Mouse (Mus musculus) CD4-positive helper T cell, adult 2 months (primary cell): ENCODE results near the gene Elfn1.
A peak's percentile ranks its signal among the peaks of the same experiment; 100 is the strongest.

Experiments
- DNase-seq: peaks from one replicate; pipeline ENCODE4 v3.0.0-alpha.2; 2012; ENCODE audit warnings: low read depth, missing footprints, low spot score

The Elfn1 gene

DNA sequence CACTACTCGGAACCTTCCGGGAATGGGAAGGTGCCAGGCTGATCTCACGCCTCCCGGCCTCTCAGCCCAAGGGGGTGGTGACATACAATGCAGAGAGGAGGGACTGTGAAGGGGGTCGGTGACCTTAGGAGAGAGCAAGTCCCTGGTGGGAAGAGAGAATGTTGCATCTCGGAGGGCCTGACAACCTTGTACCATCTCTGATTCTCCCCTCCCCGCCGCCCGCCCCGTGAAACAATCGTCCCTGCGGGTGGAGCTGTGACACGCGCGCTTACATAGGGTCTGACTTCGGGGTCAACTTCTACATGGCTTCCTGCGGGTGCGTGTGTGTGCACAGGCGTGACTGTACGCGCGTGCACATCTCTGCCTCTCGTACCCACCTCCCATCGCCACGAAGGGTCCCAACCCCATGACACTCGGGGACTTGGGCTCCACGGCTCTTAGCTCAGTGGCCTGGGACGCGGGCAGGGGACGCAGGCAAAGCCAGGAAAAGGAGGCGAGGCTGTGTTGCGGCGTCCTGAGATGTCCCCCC lies at the start of gene Elfn1:
Gene Elfn1 (plus strand): TSS at position 230 of the 529 bp plus-strand sequence.
- DNase-seq, result peak; percentile 17

DNA sequence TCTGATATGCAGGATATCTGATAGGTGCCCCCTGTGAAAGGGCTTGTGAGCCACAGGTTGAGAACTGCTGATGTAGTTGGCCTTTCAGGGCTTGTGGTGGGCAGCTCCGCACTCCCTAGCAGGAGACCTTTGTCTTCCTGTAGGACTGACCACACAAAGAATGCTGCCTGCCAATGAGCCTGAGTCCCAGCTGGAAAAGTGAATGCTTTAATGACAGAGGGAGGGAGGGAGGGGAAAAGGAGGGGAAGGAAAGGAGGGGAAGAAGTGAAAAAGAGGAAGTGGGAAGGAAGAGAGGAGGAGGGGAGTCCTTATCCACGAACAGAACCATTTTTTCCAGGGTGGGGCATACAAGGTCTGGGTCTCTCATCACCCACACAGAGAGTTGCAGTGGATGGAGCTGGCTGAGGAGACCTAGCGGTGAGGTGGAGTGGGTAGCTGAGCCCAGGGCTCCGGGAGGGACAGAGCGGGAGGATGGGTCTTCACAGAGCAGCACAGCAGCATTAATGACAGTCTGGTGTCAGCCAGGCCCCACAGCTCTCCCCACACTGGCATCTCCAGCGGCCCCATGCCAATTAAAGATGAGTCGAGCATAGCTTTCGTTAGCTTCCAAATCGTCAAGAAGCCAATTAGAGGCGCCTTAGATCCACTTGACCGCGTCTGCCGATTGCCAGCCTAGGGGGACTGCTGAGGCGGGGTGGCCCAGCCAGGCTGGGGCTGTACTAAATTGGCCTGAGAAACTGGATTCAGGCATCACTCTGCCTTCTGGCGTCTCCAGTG lies 47.2 kb upstream of the Elfn1 start:
- no peak for DNase-seq

DNA sequence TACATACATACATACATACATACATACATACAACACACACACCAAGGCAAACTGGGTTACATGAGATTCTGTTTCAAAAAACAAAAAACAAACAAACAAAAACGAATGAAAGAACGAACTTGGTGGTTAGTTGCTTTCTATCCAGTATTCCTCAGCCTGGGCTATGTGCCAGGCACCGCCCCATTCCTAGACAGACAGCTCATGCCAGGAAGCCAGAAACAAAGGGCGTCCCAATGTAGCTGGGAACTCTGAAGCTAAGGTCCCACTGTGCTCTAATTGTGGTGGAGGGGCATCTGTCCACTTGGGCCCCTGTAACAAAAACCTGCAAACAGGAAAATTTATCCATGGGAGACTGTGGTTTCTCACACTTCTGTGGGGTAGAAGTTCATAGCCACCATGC lies 45.0 kb upstream of the Elfn1 start:
- no peak for DNase-seq

DNA sequence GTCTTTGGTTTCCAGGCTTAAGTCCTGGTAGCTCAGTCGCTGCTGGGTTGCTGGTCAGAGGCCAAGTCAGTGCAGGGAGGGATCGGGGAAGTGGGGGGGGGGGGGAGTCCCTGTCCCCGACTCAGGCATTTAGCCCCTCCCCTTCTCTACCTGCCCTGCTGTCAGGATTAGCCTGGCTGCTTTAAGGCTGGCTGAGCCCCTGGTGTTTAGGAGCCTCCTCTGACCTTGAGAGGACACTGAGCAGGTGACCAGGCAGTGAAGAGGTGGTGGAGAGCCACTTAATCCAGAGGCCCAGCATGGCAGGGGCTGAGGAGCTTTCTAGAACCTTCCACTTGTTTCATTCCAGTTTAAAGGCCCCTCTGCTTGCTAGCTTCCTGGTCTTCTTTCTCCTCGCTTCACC lies 36.9 kb upstream of the Elfn1 start:
- no peak for DNase-seq

DNA sequence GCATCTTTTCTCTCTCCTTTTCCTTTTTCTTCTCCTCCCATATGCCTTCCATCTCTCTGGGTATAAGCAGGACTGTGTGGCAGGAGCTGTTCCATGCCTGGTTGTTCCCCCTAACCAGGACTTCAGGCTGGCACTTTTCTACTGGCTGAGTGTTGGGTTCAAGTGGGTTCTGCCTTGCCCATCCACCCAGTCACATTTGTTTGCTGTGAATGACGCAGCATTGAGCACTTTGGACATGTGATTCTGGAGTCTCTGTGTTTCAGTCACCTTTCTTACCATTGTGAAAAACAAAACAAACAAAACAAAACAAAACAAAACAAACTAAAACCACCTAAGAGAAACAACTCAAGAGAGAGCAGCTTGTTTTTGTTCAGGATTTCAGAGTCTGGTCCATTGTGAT lies 36.2 kb upstream of the Elfn1 start:
- DNase-seq, result no peak

DNA sequence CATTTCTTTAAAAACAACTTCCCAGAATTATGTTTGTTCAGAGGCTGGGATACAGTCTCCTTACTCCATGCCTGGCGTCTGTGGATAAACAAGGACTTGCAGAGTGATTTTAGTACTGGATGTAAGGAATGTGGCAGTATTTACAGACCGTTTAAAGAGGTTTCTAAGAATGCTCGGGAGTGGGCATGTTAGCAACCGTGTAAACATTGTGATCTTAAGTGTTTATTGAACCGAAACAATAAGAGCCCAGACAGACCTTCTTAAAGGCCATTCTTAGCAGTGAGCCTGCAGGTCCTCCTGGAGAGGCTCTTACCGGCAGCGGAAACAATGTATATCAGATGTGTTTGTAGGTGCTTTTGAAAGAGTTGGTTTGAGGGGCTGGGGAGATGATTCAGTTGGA lies 30.2 kb upstream of the Elfn1 start:
- DNase-seq, result no peak

DNA sequence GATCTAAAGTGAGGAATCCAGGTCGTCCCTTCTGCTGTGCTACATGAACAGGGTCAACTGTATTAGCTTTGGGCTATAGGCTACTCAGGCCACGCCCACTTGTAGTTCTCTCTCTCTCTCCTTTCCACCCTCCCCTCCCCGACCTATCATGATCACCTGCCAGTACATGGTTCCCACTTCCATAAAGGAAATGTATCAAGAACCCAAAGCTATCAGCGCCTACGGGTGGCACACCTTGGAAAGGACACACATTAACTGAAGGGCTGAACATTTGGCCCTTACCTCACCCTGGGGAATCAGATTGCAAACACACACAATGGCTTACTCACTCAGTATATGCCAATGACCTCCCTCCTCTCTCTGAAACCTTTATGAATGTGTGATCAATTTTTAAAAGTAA lies 28.0 kb upstream of the Elfn1 start:
- DNase-seq, result no peak

DNA sequence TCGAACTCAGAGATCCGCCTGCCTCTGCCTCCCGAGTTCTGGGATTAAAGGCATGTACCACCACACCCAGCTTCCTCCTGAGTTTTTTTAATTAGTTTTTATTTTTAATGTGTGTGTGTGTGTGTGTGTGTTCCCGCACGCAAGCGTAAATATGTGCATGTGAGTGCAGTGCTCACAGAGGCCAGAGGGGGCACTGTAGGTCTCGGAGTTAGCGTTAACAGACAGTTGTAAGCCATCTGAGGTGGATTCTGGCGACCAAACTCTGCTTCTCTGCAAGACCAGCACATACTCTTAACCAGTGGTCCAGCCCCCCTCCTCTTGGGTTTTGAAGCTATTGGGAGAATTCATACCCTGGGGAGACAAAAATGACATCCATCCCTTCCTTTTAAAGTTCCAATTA lies 26.6 kb upstream of the Elfn1 start:
- no peak for DNase-seq

DNA sequence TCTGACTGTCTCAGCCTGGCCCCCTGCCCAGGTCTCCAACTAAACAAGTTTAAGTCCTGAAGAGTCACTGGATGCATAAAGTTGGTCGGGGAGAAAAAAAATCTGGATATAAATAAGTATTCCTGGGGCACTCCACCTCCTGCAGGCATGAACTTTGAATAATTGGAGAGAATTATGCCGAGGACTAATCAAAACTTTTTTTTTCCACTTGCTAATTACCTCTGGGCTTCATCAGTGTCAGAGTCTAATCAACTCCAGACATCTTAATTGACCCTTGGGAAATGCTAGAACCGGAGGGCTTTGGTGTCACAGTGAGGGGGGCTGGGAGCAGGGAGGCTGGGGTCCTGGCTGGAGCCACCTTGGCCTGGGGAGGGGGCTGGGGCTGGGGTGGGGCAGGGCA lies 19.1 kb upstream of the Elfn1 start:
- no peak for DNase-seq

DNA sequence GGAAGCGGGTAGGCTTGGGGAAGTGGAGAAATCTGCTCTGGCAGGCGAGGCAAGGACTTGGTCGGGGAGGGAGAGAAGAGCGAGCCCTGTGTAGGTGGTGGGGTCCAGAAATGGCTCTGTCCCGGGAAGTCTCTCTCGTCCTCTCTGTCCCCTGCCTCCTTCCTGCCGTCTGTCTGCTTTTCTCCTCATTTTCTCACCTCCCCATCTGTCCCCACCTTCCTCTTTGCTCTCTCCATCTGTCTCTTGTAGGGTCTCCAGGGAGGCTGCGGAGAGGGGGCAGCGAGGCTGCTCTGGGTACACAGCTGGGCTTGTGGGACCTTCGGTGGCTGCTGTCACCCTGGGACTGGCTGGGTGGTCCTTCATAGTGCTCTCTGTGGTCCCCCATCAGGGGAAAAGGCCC lies 18.4 kb upstream of the Elfn1 start:
- DNase-seq, result no peak

DNA sequence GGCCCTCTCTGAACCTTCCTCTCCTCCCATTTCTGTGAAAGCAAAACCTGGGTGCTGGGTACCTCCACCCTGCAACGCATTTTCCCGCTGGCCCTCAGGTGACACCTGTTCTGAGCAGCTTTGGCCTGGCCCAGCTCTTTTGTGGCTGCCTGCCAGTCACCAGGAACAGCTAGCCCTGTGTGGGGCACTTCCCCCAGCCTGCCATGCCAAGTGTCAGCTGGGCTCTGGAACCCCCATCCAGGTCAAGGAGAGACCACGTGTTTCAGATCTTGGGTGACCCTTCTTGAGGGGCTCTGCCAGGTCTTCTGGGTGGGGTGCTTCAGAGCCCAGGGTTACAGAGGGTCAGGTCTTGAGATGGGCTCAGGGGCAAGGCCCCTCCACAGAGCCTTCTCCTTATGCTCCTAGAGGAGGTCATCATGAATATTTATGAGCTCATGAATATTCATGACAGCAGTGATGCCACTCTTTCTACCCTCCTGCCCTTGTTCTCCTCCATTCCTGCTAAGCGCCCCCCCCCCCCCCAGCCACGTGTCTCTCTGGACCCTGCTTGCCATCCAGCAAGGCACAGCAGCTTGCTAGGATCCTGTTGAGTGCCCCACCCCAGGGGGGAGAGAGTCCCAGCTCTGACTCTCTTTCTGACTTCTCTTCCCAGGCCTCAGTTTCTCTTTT lies 15.3 kb upstream of the Elfn1 start:
- no peak for DNase-seq

DNA sequence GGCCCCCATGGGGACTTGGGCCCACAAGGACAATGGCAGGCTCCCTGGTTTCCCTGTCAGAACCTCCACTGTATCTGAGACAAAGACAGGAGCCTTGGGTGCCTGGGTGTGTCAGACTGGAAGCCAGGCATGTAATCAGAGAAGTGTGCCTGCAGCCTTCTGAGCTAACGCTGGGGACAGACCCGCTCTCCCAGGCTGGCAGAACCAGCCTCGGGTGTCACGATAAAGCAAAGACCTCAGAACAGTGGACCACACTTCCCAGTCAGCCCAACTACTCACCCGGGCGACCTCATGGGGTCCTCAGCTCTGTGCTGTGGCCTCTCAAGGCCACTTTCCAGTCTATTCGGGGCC lies 14.8 kb upstream of the Elfn1 start:
- no peak for DNase-seq

DNA sequence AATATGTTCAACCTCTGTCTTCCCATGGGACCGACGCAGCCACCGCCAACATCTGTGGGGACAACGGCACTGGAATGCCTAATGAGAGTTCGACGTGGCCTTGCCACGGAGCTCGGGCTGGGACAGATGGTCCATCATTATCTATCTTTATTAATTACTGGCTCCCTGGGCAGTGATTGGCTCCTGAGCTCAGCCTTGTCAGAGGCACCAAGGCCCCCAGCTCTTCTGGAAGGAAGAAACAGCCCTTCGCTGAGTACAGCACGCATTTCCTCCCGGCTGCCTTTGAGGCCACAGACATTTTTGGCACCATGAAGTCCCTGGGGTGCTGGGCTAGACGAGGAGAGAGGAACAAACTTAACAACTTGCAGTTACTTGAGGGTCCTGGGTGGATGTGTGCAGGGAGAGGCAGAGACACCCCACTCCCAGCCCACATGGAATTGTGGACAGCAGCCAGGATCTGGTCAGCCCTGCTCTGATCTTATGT lies 13.7 kb upstream of the Elfn1 start:
- no peak for DNase-seq

DNA sequence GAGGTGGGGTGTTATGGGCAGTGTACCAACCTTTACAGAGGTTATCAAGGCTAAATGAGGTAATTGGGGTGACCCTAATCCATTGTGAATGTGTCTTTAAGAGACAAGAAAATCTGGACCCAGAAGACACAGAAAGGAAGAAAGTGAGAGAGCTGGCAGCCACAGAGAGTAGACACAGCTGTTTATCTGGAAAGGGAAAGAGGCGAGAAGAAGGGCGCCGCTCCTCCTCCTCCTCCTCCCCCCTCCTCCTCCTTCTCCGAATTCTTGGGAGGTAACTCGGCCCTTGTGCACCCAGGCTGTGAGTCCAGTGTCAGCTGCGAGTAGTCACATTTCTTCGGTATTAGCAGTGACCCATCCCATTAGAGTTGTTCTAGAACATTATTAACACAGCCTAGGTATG lies 8.7 kb upstream of the Elfn1 start:
- DNase-seq, result no peak

DNA sequence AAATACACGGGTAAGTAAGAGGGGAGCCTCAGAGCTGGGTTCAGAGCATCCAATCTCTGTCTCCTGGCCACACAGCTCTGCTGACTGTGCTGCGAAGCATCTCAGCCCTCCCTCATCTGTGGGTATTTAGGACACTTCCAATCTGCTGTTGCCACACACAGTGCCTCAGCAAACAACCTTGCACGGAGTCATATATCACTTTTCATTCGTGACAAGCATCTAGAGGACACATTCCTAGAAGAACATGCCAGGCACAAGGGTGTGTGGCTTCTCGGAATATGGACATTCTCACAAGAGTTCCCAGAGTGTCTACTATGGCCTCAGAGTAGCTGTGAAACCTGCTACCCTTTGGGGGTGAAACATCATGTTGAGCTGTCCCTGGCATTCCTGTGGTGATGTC lies 2.6 kb upstream of the Elfn1 start:
- DNase-seq, result no peak

DNA sequence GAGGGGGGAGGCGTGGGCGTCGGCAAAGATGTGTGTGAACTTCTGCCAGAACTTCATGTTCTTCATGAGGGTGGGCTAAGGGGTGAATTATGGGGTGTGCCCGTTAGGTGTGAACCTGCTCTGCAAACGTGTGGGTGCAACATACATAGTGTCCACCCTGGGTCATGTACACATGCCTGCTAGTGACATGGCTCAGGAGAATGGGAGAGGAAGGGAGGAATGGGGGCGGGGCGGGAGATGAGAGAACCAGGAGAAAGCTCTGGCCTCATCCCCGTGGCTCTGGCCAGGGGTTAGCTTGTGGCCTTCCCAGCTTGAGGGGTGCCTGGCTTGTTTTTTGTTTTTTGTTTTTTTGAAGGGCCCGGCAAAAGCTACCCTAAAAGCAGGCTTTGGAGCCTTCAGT lies 1.2 kb upstream of the Elfn1 start:
- DNase-seq, result no peak

DNA sequence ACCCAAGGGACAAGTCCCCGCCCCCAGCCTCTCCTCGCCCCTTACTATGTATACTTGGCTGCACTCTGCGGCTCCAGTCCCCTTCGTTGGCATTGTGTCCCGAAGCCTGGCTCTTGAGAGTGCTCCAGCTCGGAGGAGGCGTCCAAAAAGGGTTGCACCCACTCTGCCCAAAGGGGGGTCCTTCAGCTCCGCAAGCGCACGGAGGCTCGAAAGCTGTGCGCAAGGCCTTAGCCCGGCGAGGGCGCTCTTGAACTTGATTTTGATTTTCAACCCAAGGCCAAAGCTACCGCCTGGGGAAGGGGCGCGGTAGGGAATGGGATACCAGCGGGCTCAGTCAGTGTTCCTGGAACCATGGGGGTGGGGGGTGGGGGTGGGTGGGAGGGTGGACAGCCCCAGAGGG lies 502 bp upstream of the Elfn1 start:
- DNase-seq, result peak; percentile 31

DNA sequence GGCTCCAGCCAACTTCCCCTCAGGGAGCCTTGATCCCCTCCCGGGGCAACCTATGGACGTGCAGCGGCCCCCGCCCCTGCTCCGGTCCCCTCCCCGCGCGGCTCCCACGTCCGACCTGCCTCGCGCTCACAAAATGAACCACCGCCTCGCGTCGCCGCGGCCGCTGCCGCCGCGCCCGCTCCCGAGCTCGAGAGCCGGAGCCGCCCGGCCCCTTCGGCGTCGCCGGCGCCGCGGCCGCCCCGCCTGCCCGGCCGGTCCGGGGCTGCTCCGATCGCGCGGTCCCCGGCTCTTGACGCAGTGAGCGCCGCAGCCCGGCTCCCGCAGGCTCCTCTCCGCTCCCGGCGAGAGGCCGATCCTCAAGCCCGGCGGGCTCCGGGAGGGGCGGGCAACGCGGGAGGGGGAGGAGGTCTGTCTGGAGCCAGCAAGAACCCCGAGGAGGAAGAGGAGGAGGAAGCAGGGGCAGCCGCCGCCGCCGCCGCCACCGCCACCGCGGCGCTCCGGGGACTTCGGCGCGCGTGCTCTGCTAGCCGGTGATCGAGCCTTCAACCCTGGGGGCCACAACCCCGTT lies 584 bp downstream of the Elfn1 start:
- no peak for DNase-seq

DNA sequence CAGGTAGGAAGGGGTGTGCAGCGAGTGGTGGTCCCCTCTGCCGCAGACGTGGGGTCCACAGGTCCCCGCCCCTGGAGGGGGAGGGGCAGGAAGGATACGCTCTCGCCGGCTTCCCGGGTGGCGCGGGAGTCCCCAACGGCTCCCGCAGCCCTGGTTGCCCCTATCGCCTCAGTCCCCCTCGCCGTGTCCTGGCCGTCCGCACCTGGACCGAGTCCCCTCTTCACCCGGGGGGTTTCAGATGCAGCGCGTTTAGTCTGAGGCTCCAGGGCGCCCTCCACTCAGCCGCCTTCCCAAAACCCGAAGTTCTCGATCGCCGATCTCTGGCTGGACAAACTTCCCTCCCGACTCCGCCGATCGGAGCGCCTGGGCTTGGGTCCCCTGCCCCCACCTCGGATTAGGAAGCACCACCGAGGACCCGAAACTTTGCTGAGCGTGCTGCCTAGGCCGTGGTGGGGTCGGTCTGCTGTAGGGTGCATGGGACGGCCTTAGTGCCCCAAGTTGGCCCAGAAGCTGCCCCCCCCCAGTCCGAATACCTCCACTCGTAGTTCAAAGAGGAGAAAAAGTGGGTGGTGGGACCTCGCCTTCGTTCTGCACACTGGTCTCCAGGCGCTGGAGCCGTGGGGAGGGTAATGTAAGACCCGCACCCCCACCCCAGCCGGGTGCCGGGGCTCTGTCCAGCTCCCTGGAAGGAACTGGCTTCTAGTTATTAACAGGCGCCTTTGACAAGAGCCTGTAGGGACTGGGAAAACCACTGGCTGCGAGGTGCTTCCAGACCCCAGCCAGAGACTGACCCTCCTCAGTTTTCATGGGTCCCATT lies 1.3 kb downstream of the Elfn1 start:
- DNase-seq, result no peak

DNA sequence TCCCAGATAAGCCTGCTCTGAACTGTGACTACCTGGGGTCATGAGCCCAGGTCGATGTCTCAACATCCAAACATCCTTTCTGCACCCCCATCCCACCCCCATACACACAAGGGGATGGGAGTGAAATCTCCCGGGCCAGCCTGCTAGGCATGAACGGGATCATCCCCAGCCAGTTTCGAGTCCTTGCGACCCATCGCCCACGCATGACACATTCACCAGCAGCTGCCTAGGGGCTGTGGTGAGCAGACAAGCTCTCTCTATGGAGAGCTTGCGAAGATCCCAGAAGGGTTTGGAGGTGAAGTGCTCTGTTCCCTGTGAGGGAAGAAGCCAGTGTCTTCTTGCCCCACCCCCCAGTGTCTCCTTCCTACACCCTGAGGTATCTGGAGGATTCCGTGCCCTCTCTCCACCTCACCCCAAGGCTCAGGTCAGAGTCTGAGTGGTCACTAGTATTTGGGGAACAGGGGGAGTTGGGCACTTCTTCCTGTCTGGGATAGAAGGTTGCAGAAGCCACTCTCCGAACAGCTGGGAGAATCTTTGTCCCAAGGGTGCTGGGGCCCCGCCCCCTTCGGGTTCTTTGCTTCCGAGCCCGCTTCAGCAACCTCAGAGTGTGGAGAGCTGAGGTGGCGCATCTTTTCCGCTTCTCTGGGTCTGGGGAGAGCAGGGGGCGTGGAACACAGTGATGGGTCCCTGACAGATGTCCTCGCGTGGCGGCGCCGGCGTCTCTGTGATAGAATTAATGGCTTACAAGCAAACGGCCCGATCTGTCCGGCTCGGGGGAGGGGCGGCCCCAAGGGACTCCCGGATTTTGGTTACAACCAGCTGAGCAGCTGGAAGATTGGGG lies 2.2 kb downstream of the Elfn1 start:
- DNase-seq, result no peak

DNA sequence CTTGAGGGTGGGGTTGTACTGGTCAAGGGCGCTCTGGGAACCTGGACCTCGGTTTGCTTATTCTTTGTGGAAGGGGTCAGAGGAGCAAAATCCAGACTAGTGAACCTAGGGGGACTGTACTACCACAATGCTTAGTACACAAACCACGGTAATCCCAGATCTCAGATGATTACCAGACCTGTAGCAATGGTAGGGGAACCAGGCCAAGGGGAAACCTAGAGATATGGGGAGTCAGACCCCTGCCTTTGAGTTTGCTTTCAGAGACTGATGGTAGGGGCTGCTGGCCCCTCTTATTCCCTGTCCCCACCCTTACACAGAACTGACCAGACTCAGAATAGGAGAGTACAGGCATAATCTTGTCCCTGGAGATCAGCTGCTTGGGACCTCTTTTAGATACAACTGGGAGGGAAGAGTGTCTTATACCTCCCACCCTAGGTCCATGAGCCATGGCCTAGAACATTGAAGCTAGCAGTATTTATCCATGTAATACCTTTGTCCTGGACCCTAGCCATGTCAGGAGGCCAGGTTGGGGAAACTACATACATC lies 3.1 kb downstream of the Elfn1 start:
- DNase-seq, result no peak
